Mouse (Mus musculus) ZHBTc4 (cell line): ENCODE data around the gene Adora3.
A peak's percentile ranks its signal among the peaks of the same experiment; 100 is the strongest.
"Not testable (repeated sequence)": the region's sequence is repeated elsewhere in the genome, so short reads cannot be mapped to it uniquely, and the experiment has no call there.

Experiments used
- DNase-seq: peaks from one replicate; pipeline ENCODE4 v3.0.0-alpha.2; 2011; ENCODE audit warnings: low read depth, low spot score

Adora3 gene

DNA sequence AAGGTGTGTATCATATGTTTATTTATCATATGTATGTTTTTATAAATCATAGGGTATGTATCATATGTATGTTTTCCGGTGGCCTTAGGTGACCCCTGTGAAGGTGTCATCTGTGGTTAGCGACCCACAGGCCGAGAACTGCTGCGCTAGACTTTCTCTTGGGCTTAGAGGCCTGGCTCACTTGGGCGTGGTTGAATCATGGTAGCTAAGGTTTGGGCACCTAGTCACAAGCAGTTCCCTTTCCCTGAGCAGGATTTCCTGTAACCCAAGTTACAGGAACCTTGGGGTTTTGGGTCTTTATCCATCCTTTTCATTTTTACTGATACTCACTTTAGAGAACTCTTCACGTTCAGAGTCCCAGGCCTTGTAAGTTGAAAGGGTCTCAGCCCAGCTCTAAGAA lies 29.6 kb downstream of the Adora3 start:
- no peak for DNase-seq

DNA sequence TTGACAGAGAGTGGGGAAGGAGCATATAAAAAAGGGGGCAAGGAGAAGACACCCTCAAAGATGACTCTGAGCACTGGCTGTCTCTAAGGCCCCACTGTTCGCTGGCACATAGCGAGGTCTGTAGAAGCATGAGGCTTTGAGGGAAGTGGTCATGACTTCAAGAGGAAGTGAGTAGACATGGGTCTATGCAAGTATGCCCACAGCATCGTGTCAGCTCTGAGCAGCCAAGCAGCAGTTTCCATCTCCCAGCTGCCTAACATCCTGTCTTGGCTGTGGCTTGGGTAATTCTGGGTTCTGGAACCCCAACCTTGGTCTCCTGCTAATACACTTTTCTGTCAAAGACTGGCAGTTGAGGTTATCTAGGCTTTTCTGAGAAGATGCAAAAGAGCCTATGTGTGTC lies 30.1 kb downstream of the Adora3 start:
- DNase-seq: no peak

DNA sequence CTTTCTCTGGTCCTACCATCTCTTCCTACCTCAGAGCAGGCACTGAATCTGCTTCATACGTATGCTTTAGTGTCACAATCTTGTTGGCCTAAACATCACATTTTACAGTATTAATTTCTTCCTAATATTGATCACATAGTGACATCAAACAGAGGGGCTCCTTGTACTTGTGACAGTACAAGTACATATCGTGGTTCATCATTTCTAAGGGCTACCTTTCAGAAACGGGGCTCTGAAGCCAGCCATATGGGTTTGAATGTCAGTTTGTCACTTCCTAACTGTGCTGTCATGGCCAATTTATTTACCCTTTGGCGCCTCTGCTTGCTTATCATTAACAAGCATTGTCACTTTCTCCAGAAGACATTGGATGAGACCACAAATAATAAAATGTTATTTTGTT lies 30.8 kb downstream of the Adora3 start:
- no peak for DNase-seq

DNA sequence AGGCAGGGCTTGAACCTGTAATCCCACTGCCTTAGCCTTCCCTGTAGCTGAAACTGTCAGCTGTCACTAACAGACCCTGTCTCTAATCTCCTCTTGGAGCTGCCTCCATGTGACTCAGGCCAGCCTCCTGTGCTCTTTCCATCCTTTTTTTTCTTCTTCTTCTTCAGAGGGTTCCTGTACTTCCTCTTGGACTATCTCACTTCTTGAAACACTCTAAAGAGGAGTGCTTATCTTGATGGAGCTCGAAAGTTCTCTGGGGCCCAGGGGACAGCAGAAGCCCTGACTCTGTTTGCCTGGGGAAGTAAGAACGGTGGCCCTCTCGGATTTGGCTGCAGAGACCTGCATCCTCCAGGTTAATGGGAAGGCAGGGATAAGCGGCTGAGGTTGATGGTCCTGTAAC lies 33.6 kb downstream of the Adora3 start:
- no peak for DNase-seq

GRCm38 (mm10) chr3:105904721-105905120 lies 34.1 kb downstream of the Adora3 start:
- no peak for DNase-seq

DNA sequence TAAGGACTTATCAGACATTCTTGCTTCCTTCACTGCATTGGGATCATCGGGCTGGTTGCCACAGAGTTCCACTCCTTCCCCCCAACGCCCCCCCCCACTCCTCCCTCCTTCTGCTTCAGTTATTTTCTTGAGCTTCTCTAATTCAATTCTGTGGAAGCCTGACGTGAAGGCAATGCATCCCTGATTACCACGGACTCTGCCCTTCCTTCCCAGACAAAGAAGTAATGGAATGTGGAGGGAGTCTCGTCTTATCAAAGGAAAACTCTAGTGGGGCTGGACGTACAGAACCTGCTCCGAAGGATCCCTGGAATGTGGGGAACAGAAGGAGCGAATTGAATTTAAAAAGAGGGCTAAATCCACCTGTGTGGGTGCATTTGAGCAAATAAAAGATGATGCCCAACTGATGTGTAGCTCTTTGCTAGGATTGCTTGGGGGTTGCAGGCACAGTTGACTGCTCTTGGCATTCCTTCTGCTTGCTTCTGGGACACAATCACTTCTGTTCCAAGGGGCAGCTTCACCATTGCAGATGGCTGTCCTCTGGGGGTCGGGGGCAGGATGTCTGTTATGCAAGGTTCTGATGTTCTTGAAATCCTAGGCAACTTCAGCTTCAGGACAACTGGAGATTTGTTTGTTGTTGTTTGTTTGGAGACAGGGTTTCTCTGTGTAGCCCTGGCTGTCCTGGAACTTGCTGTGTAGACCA lies 37.4 kb downstream of the Adora3 start:
- peak; percentile 28 for DNase-seq

GRCm38 (mm10) chr3:105908976-105909375 lies 38.3 kb downstream of the Adora3 start:
- no peak for DNase-seq

DNA sequence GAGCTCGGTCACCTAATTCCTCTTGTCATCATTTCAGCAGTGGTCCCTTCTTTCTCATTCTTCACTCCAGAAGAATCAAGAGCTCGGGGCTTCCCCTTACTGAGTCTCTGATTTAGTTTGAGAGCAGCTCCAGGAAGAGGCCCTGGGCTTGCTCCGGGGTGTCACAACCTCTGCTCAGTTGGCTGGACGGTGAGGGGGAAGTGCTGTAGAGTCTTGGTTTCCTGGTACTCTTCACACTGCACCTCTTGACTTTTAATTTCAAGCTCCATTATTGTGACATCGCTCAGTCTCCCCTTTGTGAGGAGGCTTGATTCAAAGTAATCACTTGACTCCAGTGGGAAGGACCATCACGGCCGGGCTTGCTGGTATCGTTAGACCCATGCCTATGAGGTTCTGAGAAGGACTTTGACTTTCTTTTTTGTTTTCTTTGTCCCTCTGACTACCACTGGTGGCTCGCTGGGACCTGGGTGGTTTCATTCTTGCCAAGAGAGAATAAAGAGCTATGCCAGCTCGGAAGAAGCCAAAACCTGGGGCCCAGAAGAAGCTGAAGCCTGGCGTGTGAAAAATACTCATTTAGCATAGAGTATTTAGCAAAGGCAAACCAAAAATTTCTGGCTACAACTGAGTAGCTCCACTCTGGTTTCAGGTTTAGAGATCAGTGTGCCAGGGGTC lies 40.0 kb downstream of the Adora3 start:
- DNase-seq: no peak

DNA sequence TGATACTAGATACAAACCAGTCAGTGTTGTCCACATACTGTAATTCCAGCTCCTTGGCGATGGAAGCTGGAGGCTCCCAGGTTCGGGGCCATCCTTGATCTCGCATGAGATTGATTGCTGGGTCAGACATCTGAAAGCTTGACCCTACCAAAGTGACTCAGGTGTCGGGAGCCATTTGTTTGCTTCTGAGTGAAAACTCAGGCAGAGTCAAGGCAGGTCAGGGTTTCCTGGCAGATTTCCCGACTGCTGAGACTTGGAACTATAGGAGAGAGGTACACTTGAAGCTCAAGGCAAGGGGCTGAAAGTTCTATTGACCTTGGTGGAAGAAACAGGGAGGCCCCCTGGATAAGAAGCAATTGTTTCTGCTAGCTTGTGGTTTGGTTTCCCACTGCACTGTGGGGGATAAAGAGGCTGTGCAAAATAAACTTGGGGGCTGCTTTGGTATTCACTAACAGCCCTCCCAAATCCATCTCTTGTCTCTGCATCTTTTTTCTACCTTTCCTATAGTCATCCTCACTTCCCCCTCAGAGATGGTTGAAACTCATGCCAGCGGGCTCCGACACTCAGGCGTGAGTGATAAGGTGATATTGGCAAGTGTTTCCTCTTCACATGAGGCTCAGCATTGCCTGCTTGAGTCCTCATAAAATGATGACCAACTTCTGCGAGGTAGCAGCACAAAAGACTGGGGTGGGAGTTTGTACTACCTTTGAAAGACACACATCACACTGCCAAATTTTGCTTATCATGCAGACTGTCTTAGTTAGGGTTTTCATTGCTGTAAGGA lies 41.6 kb downstream of the Adora3 start:
- DNase-seq: no peak

GRCm38 (mm10) chr3:105913839-105914681 lies 43.4 kb downstream of the Adora3 start:
- no peak for DNase-seq

GRCm38 (mm10) chr3:105915281-105915680 lies 44.6 kb downstream of the Adora3 start:
- DNase-seq: peak; percentile 26

GRCm38 (mm10) chr3:105916455-105916854 lies 45.8 kb downstream of the Adora3 start:
- DNase-seq: not testable (repeated sequence)

- no peak for DNase-seq
Measured at GRCm38 (mm10) chr3:105917656-105918354, 47.1 kb downstream of the Adora3 start.

DNA sequence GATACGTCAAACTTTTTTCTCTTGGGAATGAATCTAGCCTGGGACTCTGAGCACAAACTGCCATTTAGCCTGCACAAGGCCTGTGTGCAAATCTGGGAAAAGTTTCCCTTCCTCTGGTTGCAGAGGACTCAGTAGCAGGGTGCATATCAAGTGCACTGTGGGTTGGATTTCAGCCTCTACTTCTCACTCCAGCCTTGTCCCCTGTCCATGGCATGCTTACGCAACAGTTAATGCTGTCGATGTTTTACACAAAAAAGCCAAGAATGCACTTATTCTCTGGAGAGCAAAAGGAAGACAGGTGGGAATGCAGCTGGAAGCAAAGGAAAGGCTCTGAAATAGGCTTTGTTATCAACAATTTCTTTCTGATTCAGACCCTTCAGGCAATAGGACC lies 47.7 kb downstream of the Adora3 start:
- no peak for DNase-seq

- DNase-seq: not testable (repeated sequence)
Measured at GRCm38 (mm10) chr3:105920743-105921142, 50.1 kb downstream of the Adora3 start.

GRCm38 (mm10) chr3:105921959-105922358 lies 51.3 kb downstream of the Adora3 start:
- DNase-seq: no peak

- DNase-seq: no peak
Measured at GRCm38 (mm10) chr3:105924616-105925015, 54.0 kb downstream of the Adora3 start.

- no peak for DNase-seq
Measured at GRCm38 (mm10) chr3:105927561-105928194, 57.0 kb downstream of the Adora3 start.

DNA sequence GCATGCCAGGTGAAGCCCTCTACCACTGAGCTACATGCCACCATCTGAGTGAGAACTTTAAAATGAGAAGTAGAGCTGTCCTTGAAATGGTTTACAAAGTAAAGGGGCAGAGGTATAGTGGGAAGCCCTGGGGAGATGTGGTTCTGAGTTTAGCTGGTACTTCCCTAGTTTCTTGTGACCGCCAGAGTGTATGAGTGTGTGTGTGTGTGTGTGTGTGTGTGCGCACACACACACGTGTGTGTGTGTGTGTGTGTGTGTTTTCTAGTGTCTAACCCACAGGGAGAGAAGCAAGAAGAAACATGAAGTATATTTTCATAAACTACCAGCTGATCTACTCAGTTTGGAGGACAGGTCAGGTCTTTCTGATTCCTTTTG lies 57.5 kb downstream of the Adora3 start:
- DNase-seq: no peak

DNA sequence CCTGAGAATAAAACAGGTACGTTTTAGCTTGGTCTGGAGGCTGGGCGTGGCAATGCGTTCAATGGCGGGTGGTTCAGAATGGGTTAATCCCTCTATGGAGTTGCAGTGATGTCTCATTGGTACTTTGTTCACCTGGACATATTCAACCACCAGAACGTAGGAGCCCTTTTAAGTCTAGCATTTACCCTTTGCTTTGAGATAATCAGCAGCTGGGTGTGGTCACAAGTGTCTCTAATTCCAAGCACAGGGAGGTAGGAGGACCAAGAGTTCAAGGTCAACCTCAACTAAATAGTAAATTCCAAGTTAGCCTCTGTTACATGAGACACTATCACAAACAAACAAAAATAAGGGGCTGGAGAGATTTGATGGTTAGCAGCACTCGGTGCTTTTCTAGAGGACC lies 58.1 kb downstream of the Adora3 start:
- peak; percentile 49 for DNase-seq

- no peak for DNase-seq
Measured at GRCm38 (mm10) chr3:105929821-105930220, 59.2 kb downstream of the Adora3 start.
